Mouse (Mus musculus): ENCODE data around the gene Eef2.

The Eef2 gene

DNA sequence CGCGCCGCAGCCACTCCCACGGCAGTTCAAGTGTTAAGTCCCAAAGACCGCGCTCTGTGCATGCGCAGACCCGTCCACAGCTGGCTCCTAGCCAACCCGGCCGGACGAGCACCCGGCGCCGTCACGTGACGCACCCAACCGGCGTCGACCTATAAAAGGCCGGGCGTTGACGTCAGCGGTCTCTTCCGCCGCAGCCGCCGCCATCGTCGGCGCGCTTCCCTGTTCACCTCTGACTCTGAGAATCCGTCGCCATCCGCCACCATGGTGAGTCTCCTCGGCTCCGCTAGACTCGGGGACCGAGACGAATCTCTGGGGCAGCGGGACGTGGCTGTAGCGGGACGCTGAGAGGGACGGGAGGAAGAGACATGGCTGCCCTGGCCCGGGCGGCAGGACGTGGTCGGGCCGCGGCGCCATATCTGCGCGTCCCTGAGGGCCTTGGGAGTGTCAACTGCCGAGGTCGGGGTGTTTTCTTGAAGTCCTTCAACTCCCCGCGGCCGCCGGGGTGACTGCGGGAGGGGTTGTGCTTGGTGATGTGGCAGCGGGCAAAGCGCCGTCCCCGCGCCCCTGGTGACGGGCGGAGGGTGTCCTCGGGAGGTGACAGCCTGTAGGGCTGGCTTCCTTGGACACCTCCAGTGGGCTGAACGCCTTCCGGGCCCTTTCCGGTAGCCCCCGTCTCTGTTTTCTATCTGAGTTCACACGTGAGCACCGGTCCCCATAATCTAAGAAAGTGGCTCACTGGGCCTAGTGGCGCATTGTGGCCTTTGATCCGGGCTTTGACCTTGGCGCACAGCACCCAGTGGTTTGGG is at the start of gene Eef2:
Gene Eef2 (plus strand): TSS at position 166 of the 806 bp plus-strand sequence.
- peak; percentile 100 for DNase-seq

DNA sequence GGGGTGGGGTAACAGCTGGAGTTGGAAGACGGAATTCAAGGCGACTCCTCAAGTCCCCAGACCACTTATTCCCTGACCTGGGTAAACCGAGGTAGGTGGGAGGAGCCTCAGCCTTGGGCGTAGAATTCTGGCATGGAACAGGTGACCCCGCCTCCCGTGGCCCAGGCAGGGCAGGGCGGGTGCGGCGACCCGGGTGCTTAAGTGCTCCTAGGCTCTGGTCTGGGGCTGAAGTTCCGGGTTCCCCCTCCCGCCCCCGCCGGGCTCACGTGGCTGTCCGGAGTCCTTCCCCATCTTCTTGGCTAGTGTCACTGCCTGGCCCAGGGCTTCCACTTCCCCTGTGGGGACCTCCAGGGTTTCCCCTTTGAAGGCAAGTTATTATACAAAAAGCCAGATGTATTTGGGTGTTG is 42.2 kb upstream of the Eef2 start:
- DNase-seq = no peak

- no peak for DNase-seq
Measured at GRCm38 (mm10) chr10:81134966-81135681, 41.3 kb upstream of the Eef2 start, which contains the start of gene Zbtb7a. Gene Zbtb7a (plus strand): TSS chr10:81135220.

- DNase-seq = peak; percentile 69 to 74
Measured at GRCm38 (mm10) chr10:81135831-81136705, 40.4 kb upstream of the Eef2 start.

DNA sequence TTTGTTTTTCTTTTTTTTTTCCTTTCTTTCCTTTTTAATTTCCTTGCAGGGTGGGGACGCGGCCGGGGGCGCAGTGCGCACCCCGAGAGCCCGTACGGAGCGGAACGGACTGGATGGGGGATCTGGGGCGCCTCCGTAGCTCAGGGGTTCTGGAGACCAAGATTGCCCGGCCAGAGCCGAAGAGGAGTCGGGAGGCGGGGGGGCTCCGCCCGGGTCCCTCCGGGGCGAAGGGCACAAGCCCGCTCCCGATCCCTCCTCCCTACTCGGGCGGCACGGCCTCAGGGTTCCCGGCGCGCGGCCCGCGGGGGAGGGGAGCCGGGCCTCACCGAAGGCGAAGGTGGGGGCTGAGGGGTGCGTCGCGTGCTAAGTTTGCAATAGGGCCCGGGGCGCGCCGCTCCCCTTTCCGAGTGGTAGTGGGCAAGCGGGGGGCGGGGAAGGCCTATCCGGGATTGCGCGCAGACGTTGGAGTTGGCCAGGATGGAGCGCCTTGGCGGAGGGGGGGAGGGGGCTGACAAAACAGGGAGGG is 39.7 kb upstream of the Eef2 start:
- DNase-seq = peak; percentile 67 to 82

GRCm38 (mm10) chr10:81137252-81138130 is 38.9 kb upstream of the Eef2 start:
- DNase-seq = peak; percentile 99

- peak in 1 of 2 experiments; percentile 63 for DNase-seq
Measured at GRCm38 (mm10) chr10:81138131-81138782, 38.2 kb upstream of the Eef2 start.

DNA sequence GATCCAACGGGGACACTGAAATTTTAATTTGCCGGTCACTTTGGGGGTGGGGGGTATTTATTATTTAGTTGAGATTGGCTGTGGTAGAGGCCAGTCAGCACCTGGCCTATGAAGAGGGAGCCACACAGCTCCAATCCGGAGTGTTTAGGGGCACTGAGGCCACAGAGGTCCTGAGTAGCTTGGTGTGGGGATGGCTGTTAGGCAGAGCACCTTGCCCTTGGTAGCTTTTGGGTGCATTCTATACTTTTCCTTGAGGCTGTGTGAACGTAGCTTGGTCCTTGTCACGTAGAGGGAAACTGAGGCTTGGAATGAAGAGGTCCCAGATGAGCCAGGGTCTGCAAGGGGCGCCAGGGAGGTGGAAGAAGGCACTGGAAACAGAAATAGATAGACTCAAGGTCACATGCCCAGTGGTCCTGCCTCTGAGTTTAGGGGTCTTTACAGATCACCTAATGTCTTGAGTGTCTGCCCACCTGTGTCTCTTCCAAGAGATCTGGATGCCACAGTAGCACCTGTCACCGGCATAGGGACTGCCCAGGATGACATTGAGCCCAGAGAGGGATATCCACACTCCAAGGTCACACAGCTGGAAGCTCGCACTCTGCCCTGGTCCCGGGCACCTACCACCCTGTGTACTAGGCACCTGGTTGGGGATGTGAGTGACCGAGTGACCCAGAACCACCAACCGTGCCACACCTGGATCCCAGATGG is 37.5 kb upstream of the Eef2 start:
- no peak for DNase-seq

DNA sequence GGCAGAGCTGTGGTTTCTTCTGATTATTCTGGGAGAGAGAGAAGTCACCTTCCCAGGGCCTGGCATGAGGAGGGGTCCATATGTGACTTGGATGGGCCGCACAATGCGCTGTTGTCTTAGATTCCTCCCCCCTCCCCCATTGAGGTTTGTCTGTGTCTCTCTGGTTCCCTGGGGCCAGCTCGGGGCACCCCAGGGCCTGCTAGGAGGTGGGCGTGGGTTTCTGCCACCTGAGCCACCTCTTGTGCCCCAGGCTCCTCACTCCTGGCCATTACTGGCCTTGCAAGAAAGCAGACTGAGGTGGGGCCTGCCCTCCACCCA is 36.9 kb upstream of the Eef2 start:
- DNase-seq = no peak

DNA sequence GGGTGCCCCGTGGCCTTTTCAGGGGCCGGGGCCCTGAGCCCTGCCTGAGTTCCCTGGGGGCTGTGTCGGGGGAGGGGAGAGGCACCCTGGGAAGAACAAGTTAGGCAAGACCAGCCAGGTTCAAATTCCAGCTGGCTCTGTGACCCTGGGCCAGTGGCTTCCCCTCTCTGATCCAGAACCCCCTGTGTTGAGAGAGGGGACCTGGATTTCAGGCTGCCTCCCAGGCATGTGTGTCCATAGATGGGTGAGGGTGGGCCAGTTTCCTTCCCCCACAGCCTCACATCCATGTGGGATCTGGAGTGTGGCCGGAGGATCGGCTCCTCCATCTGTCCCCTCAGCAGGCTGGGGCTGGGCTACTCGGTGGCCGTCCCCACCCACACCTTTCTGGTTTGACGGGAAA is 36.4 kb upstream of the Eef2 start:
- DNase-seq = peak; percentile 51 to 72

- no peak for DNase-seq
Measured at GRCm38 (mm10) chr10:81140717-81141454, 35.5 kb upstream of the Eef2 start.

GRCm38 (mm10) chr10:81141455-81142210 is 34.8 kb upstream of the Eef2 start:
- no peak for DNase-seq

- DNase-seq = peak in 1 of 2 experiments; percentile 61
Measured at GRCm38 (mm10) chr10:81142551-81142981, 33.9 kb upstream of the Eef2 start.

DNA sequence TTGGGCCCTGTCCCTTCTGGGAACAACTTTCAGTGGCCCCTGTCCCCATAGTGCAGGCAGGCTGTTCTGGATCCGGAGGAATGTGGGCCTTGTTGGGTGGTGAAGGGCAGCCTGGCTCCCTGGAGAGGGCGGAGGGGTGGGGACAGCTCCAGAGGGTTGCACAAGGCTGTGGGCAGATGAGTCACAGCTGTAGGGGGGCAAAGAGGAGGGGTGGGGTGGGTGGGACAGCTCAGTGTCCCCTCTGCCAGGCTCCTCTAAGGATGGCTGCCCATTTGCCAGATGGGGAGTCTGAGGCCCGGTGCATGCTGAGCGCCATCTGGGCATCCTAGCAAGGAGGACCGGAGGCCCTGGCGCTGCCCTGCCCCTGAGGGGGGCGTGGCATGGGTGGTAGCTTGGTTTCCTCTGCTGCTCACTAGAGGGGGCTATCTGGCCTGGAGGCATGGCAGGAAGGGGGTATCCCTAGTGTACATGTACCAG is 33.2 kb upstream of the Eef2 start:
- DNase-seq = peak; percentile 61 to 74

DNA sequence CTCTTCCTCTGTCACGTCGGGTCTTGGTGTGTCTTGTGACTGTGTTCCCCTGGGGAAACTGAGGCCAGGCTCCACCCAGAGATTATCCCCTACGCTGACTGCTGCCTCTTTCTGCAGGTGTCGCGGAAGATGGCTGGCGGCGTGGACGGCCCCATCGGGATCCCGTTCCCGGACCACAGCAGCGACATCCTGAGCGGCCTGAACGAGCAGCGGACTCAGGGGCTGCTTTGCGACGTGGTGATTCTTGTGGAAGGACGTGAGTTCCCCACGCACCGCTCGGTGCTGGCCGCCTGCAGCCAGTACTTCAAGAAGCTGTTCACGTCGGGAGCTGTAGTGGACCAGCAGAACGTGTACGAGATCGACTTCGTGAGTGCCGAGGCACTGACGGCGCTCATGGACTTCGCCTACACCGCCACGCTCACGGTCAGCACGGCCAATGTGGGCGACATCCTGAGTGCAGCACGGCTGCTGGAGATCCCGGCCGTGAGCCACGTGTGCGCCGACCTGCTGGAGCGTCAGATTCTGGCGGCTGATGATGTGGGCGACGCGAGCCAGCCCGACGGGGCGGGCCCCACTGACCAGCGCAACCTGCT is 32.5 kb upstream of the Eef2 start:
- DNase-seq = no peak

DNA sequence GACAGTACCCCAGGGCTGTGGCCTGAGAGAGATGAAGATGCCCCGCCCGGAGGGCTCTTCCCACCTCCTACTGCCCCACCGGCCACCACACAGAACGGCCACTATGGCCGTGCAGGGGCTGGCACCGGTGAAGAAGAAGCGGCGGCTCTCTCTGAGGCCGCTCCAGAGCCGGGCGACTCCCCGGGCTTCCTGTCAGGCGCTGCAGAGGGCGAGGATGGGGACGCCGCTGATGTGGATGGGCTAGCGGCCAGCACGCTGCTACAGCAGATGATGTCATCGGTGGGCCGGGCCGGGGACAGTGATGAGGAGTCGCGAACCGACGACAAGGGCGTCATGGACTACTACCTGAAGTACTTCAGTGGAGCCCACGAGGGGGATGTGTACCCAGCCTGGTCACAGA is 31.8 kb upstream of the Eef2 start:
- DNase-seq = no peak

DNA sequence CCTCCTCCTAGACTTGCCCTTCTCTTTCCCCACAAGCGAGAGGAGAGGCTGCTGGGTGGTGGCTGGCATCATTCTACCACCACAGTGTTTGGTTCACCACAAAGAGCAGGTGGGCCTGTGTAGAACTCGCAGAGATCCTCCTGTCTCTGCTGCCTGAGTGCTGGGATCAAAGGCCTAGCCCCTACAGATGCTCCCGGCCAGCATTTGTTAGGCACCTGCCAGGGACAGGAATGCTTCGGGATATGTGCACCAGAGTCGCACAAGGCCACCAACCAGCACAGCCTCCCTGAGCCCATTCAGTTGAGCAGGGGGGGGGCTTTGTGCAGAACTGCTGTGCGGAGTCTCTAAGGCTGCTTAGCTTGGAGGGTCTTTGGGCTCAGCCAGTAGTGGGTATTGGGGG is 31.1 kb upstream of the Eef2 start:
- no peak for DNase-seq

DNA sequence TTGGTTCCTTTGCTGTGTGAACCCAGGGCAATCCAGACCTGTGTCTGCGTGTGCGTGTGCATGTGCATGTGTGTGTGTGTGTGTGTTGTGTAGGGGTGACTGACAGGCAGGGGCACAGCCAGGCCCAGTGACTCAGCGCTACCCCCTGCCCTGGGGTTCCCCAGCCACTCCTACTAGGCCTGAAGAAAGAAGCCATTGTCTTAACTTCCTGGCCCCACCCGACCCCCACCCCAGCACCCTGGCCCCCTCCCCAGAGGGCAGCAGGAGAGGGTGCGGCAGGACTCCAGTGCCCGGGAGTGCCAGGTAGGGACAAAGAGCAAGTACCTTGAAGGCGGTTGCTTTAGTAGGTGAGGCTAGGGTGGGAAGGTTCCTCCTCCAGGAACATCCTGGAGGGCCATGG is 30.7 kb upstream of the Eef2 start:
- no peak for DNase-seq

DNA sequence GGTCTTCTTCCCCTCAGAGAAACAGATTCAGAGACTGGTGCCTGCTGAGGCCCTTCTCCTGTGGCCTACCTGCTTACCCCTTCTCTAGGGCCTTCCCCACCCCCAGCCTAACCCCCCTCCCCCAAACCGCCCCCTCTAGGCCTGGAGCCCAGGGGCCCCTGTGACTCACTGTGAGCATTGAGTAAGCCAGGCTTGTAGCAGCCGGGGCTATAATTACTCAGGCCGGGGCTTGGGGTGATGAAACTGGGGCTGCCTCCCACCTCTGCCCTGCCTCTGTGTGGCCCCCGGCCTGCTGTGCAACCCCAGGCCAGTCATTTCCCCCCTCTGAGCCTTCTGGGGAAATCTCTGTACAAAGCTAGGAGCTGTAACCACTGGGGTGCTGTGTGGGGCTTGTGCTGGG is 30.1 kb upstream of the Eef2 start:
- DNase-seq = no peak

Data from cerebellum, postnatal 36 days (tissue).